Mouse (Mus musculus): ENCODE measurements around the gene Hps1. TPM values are rescaled to one million over a fixed set of nuclear protein-coding genes. Genes with fewer than 3 reads are reported as not detected.
A peak's percentile ranks its signal among the peaks of the same experiment; 100 is the strongest.

Hps1 gene
- polyA plus RNA-seq (2015; fragmentation: Nextera tagmentation; extraction: Ambion mirVana) = 18.6 and 20.3 TPM in 2 replicates

GRCm38 (mm10) chr19:42779531-42780155 lies at the start of gene Hps1:
TSS of gene Hps1 (minus strand) at chr19:42779978.
- WGBS = under 1% methylated on average over 43 of the region's 43 CpGs
- H3K4me2 ChIP-seq (ENCODE audit: low read depth, low read length) = peak within 1 kb of the TSS; percentile 77
- H3K27me3 ChIP-seq (replicated peaks; ENCODE audit: control insufficient read depth, insufficient read depth, low read length) = no peaks in the 10 kb centered on the region
- H3K9ac ChIP-seq (ENCODE audit: low read depth, low read length) = peak within 1 kb of the TSS; percentile 82
- peak within 1 kb of the TSS; percentile 79 for H3K27ac ChIP-seq (ENCODE audit: low read length)
- H3K9me3 ChIP-seq (ENCODE audit: control insufficient read depth, low read length) = no peaks in the 10 kb centered on the region
- no peaks in the 10 kb centered on the region for H3K36me3 ChIP-seq (ENCODE audit: control insufficient read depth, insufficient read depth, low read length)
- no peaks in the 10 kb centered on the region for H3K4me1 ChIP-seq (ENCODE audit: control insufficient read depth, insufficient read depth, low read length)
- peak; percentile 98 for ATAC-seq
- peak within 1 kb of the TSS; percentile 75 for H3K4me3 ChIP-seq (ENCODE audit: low read length)

DNA sequence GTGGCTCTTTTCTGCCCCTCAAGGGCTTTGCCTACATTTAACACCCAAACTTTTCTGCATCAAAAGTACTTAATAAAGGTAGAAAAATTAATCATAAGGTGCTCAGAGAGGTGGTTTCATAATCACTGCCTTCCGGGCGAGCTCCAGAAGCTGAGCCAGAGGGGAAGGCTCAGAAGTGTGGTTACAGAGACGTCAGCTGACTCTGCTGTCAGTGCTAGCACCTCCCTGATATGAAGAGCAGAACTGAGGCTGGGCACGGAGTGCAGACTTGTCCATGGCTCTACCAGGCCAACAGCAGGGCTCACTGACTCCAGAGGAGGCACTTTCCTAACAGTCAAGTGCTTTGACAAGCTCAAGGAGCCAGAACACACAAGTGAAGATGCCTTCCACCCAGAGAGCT lies 49.4 kb upstream of the Hps1 start:
- H3K4me2 ChIP-seq (ENCODE audit: low read depth, low read length) = no peak overlapping the region
- H3K27me3 ChIP-seq (replicated peaks; ENCODE audit: control insufficient read depth, insufficient read depth, low read length) = no peaks in the 10 kb centered on the region
- no peaks in the 10 kb centered on the region for H3K36me3 ChIP-seq (ENCODE audit: control insufficient read depth, insufficient read depth, low read length)
- no peaks in the 10 kb centered on the region for H3K4me1 ChIP-seq (ENCODE audit: control insufficient read depth, insufficient read depth, low read length)
- no peak overlapping the region for H3K4me3 ChIP-seq (ENCODE audit: low read length)
- ATAC-seq = no peak
- no peak overlapping the region for H3K9ac ChIP-seq (ENCODE audit: low read depth, low read length)
- H3K9me3 ChIP-seq (ENCODE audit: control insufficient read depth, low read length) = no peaks in the 10 kb centered on the region
- WGBS = 60% methylated on average over 4 of the region's 4 CpGs
- H3K27ac ChIP-seq (ENCODE audit: low read length) = no peak overlapping the region

GRCm38 (mm10) chr19:42827843-42828242 lies 48.1 kb upstream of the Hps1 start:
- no peak for ATAC-seq
- no peak overlapping the region for H3K9ac ChIP-seq (ENCODE audit: low read depth, low read length)
- H3K27ac ChIP-seq (ENCODE audit: low read length) = no peak overlapping the region
- H3K4me1 ChIP-seq (ENCODE audit: control insufficient read depth, insufficient read depth, low read length) = no peaks in the 10 kb centered on the region
- WGBS = 86% methylated on average over 3 of the region's 3 CpGs
- no peak overlapping the region for H3K4me2 ChIP-seq (ENCODE audit: low read depth, low read length)
- no peaks in the 10 kb centered on the region for H3K27me3 ChIP-seq (replicated peaks; ENCODE audit: control insufficient read depth, insufficient read depth, low read length)
- no peaks in the 10 kb centered on the region for H3K9me3 ChIP-seq (ENCODE audit: control insufficient read depth, low read length)
- no peaks in the 10 kb centered on the region for H3K36me3 ChIP-seq (ENCODE audit: control insufficient read depth, insufficient read depth, low read length)
- no peak overlapping the region for H3K4me3 ChIP-seq (ENCODE audit: low read length)

DNA sequence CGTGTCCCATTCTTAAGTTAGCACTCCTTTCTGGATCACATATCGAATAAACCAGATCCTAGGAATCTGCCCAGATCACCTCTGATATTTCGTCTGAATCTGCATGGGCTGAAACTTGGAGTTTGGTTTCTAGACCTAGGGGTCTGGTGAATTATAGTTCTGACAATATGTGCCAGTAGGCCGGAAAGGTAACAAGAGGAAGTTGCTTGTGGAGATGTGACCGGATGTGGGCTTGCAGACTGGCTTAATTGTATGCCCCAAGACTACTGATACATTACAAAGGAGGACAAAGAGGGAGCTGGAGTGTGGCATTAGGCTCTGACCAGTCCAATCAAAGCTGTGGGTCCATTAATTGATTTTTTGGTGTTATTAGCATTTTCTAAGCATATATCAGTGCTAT lies 40.3 kb upstream of the Hps1 start:
- WGBS = 91% methylated on average over 5 of the region's 5 CpGs
- Histone ChIP-seq H3K27ac (ENCODE audit: low read length) (no peak overlapping the region), H3K9ac (ENCODE audit: low read depth, low read length) (no peak overlapping the region), H3K27me3 (replicated peaks; ENCODE audit: control insufficient read depth, insufficient read depth, low read length) (no peaks in the 10 kb centered on the region), H3K4me2 (ENCODE audit: low read depth, low read length) (no peak overlapping the region), H3K4me3 (ENCODE audit: low read length) (no peak overlapping the region), H3K9me3 (ENCODE audit: control insufficient read depth, low read length) (no peaks in the 10 kb centered on the region), H3K4me1 (ENCODE audit: control insufficient read depth, insufficient read depth, low read length) (no peaks in the 10 kb centered on the region), H3K36me3 (ENCODE audit: control insufficient read depth, insufficient read depth, low read length) (no peaks in the 10 kb centered on the region)
- no peak for ATAC-seq

DNA sequence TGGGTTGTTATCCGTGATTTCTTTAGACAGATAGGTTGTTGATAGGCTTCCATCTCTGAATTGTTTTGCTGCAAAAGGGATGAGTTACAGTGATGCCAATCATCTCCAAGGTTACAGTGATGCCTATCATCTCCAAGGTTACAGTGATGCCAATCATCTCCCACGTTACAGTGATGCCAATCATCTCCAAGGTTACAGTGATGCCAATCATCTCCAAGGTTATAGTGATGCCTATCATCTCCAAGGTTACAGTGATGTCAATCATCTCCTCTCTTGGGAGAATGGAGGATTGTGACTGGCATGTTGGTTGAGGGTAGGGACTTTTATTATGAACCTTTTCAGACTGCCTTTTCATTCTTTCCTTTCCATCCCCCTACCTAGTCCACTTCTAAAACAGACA lies 38.0 kb upstream of the Hps1 start:
- Histone ChIP-seq H3K27ac (ENCODE audit: low read length) (no peak overlapping the region), H3K36me3 (ENCODE audit: control insufficient read depth, insufficient read depth, low read length) (no peaks in the 10 kb centered on the region), H3K9ac (ENCODE audit: low read depth, low read length) (no peak overlapping the region), H3K4me3 (ENCODE audit: low read length) (no peak overlapping the region), H3K9me3 (ENCODE audit: control insufficient read depth, low read length) (no peaks in the 10 kb centered on the region), H3K27me3 (replicated peaks; ENCODE audit: control insufficient read depth, insufficient read depth, low read length) (no peaks in the 10 kb centered on the region), H3K4me1 (ENCODE audit: control insufficient read depth, insufficient read depth, low read length) (no peaks in the 10 kb centered on the region), H3K4me2 (ENCODE audit: low read depth, low read length) (no peak overlapping the region)
- ATAC-seq = no peak
- 69% methylated on average over 2 of the region's 2 CpGs for WGBS

GRCm38 (mm10) chr19:42816261-42816660 lies 36.5 kb upstream of the Hps1 start:
- no peak overlapping the region for H3K4me3 ChIP-seq (ENCODE audit: low read length)
- ATAC-seq = no peak
- H3K9me3 ChIP-seq (ENCODE audit: control insufficient read depth, low read length) = no peaks in the 10 kb centered on the region
- no peaks in the 10 kb centered on the region; the same call in 1 of the 2 replicates for H3K4me1 ChIP-seq (ENCODE audit: control insufficient read depth, insufficient read depth, low read length)
- no peak overlapping the region for H3K4me2 ChIP-seq (ENCODE audit: low read depth, low read length)
- no peaks in the 10 kb centered on the region for H3K36me3 ChIP-seq (ENCODE audit: control insufficient read depth, insufficient read depth, low read length)
- 88% methylated on average over 2 of the region's 2 CpGs for WGBS
- H3K27me3 ChIP-seq (replicated peaks; ENCODE audit: control insufficient read depth, insufficient read depth, low read length) = no peaks in the 10 kb centered on the region
- H3K9ac ChIP-seq (ENCODE audit: low read depth, low read length) = no peak overlapping the region
- H3K27ac ChIP-seq (ENCODE audit: low read length) = no peak overlapping the region

GRCm38 (mm10) chr19:42810140-42810539 lies 30.4 kb upstream of the Hps1 start:
- Histone ChIP-seq H3K9ac (ENCODE audit: low read depth, low read length) (no peak overlapping the region), H3K4me2 (ENCODE audit: low read depth, low read length) (no peak overlapping the region), H3K9me3 (ENCODE audit: control insufficient read depth, low read length) (no peaks in the 10 kb centered on the region), H3K27ac (ENCODE audit: low read length) (no peak overlapping the region), H3K36me3 (ENCODE audit: control insufficient read depth, insufficient read depth, low read length) (no peaks in the 10 kb centered on the region), H3K27me3 (replicated peaks; ENCODE audit: control insufficient read depth, insufficient read depth, low read length) (no peaks in the 10 kb centered on the region), H3K4me1 (ENCODE audit: control insufficient read depth, insufficient read depth, low read length) (no peaks in the 10 kb centered on the region; the same call in 1 of the 2 replicates), H3K4me3 (ENCODE audit: low read length) (no peak overlapping the region)
- WGBS = 47% methylated on average over 5 of the region's 5 CpGs
- no peak for ATAC-seq

DNA sequence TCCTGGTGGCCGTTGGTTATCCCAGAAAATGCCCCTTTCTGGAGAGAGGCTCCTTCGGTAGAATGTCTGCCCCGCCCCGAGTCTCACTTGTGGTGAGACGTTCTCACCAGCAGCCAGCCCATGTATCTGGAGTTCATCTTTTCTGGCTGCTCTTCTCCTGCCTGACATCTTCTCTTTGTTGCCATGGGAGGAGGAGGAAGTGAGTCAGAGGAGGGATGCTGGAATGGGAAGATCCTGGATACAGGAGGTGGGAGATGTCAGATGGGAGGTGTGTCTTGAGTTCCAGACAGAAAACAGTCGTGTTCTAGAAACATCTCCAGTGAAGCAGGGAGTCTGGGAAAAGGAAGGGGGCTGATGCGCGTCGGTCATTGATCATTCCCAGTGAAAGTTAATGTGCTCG lies 29.7 kb upstream of the Hps1 start:
- H3K4me2 ChIP-seq (ENCODE audit: low read depth, low read length) = no peak overlapping the region
- H3K27me3 ChIP-seq (replicated peaks; ENCODE audit: control insufficient read depth, insufficient read depth, low read length) = no peaks in the 10 kb centered on the region
- no peaks in the 10 kb centered on the region; the same call in 1 of the 2 replicates for H3K4me1 ChIP-seq (ENCODE audit: control insufficient read depth, insufficient read depth, low read length)
- no peaks in the 10 kb centered on the region for H3K9me3 ChIP-seq (ENCODE audit: control insufficient read depth, low read length)
- H3K36me3 ChIP-seq (ENCODE audit: control insufficient read depth, insufficient read depth, low read length) = no peaks in the 10 kb centered on the region
- ATAC-seq = peak; percentile 31; the same call in 1 of the 2 replicates
- no peak overlapping the region for H3K9ac ChIP-seq (ENCODE audit: low read depth, low read length)
- WGBS = 70% methylated on average over 10 of the region's 10 CpGs
- no peak overlapping the region for H3K4me3 ChIP-seq (ENCODE audit: low read length)
- no peak overlapping the region for H3K27ac ChIP-seq (ENCODE audit: low read length)

GRCm38 (mm10) chr19:42797866-42798265 lies 18.1 kb upstream of the Hps1 start:
- Histone ChIP-seq H3K4me1 (ENCODE audit: control insufficient read depth, insufficient read depth, low read length) (peaks cover 14% of the 10 kb centered on the region), H3K4me2 (ENCODE audit: low read depth, low read length) (no peak overlapping the region), H3K27ac (ENCODE audit: low read length) (no peak overlapping the region), H3K27me3 (replicated peaks; ENCODE audit: control insufficient read depth, insufficient read depth, low read length) (no peaks in the 10 kb centered on the region), H3K9me3 (ENCODE audit: control insufficient read depth, low read length) (no peaks in the 10 kb centered on the region), H3K9ac (ENCODE audit: low read depth, low read length) (no peak overlapping the region), H3K36me3 (ENCODE audit: control insufficient read depth, insufficient read depth, low read length) (no peaks in the 10 kb centered on the region), H3K4me3 (ENCODE audit: low read length) (no peak overlapping the region)
- ATAC-seq = no peak
- WGBS = 65% methylated on average over 2 of the region's 2 CpGs

DNA sequence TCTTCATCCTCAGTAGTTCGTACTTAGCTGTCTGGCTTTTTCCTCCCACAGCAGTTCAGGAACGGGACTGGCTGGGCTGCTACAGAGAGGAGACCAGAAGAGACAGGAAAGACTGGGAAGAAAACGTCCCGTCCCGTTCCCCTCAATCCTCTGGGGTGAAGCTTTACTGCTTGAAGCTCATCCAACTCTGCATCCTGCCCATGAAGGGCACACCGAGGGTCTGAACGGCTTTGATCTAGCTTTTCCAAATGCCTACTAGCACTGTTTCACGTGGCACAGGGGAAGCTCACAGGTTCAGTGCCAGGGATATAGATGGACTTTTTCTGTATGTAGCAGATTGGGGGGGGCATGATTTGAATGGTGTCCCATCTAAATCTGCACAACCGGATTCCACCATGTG lies 16.0 kb upstream of the Hps1 start:
- WGBS = 38% methylated on average over 9 of the region's 9 CpGs
- Histone ChIP-seq H3K9ac (ENCODE audit: low read depth, low read length) (no peak overlapping the region), H3K36me3 (ENCODE audit: control insufficient read depth, insufficient read depth, low read length) (no peaks in the 10 kb centered on the region), H3K27ac (ENCODE audit: low read length) (no peak overlapping the region), H3K4me1 (ENCODE audit: control insufficient read depth, insufficient read depth, low read length) (peaks cover 14% of the 10 kb centered on the region), H3K9me3 (ENCODE audit: control insufficient read depth, low read length) (no peaks in the 10 kb centered on the region), H3K4me3 (ENCODE audit: low read length) (no peak overlapping the region), H3K27me3 (replicated peaks; ENCODE audit: control insufficient read depth, insufficient read depth, low read length) (no peaks in the 10 kb centered on the region), H3K4me2 (ENCODE audit: low read depth, low read length) (peak overlapping the region; percentile 79; the same call in 1 of the 2 replicates)
- ATAC-seq = 0 out of 2 replicates have a peak, but pooled peaks have one; percentile 12
